Mouse (Mus musculus): ENCODE data around the gene Vps35l. TPM values are rescaled to one million over a fixed set of nuclear protein-coding genes. Genes with fewer than 3 reads are reported as not detected.

Vps35l gene
- polyA plus RNA-seq, 1 experiment, result 31.1 TPM

DNA sequence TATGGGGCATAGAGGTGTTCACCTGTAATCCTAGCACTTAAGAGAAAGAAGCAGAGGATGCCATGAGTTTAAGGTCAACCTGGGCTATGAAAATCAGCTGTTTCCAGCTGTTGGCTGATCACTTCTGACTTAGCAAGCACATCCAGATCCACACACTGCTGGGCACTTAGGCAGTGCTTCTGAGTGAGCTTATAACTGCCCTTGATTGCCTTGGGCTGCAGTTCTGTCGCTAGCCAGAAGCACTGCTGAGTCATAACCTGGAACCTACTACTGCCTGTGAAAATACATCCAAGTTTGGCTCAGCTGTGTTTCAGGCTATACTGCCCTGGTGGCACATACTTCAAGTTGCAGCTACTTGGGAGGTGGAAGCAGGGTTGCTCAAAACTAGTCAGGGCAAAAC is 101.8 kb downstream of the Vps35l start:
- TF ChIP-seq CTCF (IDR thresholded peaks at IDR 0.05; ENCODE audit: control insufficient read depth, insufficient read depth, low read length) (no peak), POLR2A (IDR thresholded peaks at IDR 0.05; ENCODE audit: borderline replicate concordance, control insufficient read depth, low read depth, low read length) (no peak)
- WGBS, result 38% methylated on average over 1 of the region's 1 CpGs

DNA sequence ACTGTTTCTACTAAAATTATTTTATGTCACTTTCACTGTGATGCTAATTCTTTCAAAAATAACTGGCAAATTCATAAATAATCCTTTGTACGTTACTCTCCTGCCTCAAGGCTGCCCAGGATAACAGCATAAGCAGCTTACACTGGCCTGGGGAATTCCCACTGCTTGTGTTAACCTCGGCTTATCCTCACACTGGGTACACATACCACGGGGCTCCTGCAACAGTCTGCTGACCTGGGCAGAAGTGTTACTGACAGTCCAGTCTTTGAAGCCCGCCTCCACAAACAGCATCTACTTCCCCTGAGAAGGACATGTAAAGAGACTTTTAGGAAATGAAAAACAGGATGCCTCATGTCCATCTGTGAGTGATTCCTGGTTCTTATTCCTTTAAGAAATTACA is 102.9 kb downstream of the Vps35l start:
- no peak overlapping the region for H3K4me3 ChIP-seq (replicated peaks; ENCODE audit: control insufficient read depth, low read depth, low read length)
- TF ChIP-seq CTCF (IDR thresholded peaks at IDR 0.05; ENCODE audit: control insufficient read depth, insufficient read depth, low read length) (no peak), POLR2A (IDR thresholded peaks at IDR 0.05; ENCODE audit: borderline replicate concordance, control insufficient read depth, low read depth, low read length) (no peak)
- no peak overlapping the region for H3K27ac ChIP-seq (ENCODE audit: control insufficient read depth, insufficient read depth, low read depth, low read length, poor library complexity)
- WGBS, result 59% methylated on average over 4 of the region's 4 CpGs
- no peaks in the 10 kb centered on the region for H3K4me1 ChIP-seq (ENCODE audit: control insufficient read depth, insufficient read depth, low read length)

More for the DNA sequence above, 101.8 kb downstream of the Vps35l start:
- no peak overlapping the region for H3K4me3 ChIP-seq (replicated peaks; ENCODE audit: control insufficient read depth, low read depth, low read length)
- no peak overlapping the region for H3K27ac ChIP-seq (ENCODE audit: control insufficient read depth, insufficient read depth, low read depth, low read length, poor library complexity)
- no peaks in the 10 kb centered on the region for H3K4me1 ChIP-seq (ENCODE audit: control insufficient read depth, insufficient read depth, low read length)

GRCm38 (mm10) chr7:118845141-118845540 is 105.1 kb downstream of the Vps35l start:
- Histone ChIP-seq H3K4me3 (replicated peaks; ENCODE audit: control insufficient read depth, low read depth, low read length) (no peak overlapping the region), H3K27ac (ENCODE audit: control insufficient read depth, insufficient read depth, low read depth, low read length, poor library complexity) (no peak overlapping the region), H3K4me1 (ENCODE audit: control insufficient read depth, insufficient read depth, low read length) (no peaks in the 10 kb centered on the region)
- WGBS, result 69% methylated on average over 5 of the region's 5 CpGs
- TF ChIP-seq POLR2A (IDR thresholded peaks at IDR 0.05; ENCODE audit: borderline replicate concordance, control insufficient read depth, low read depth, low read length) (no peak), CTCF (IDR thresholded peaks at IDR 0.05; ENCODE audit: control insufficient read depth, insufficient read depth, low read length) (no peak)

GRCm38 (mm10) chr7:118846329-118846728 is 106.3 kb downstream of the Vps35l start:
- no peak for TF ChIP-seq CTCF (IDR thresholded peaks at IDR 0.05; ENCODE audit: control insufficient read depth, insufficient read depth, low read length)
- Histone ChIP-seq H3K27ac (ENCODE audit: control insufficient read depth, insufficient read depth, low read depth, low read length, poor library complexity) (no peak overlapping the region), H3K4me1 (ENCODE audit: control insufficient read depth, insufficient read depth, low read length) (no peaks in the 10 kb centered on the region), H3K4me3 (replicated peaks; ENCODE audit: control insufficient read depth, low read depth, low read length) (no peak overlapping the region)
- 73% methylated on average over 4 of the region's 4 CpGs for WGBS

DNA sequence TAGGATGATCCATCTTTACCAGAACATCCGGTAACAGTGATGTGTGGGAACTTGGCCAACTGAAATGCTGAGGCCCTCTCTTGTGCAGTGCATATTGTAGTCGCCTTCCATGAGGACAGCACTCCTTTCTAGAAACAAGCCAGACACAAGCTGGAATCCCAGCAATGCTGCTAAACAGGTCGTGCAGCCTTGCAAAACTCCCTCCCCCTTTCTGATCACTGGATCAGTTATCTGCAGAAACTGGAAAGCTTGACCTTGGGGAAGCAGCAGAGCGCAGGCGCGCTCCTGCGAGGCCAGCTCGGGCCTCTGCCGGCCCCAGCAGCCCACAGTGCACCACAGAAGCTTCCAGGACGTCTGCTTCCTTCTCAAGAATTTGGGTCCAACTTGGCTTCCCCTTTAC is 108.8 kb downstream of the Vps35l start:
- no peak overlapping the region for H3K27ac ChIP-seq (ENCODE audit: control insufficient read depth, insufficient read depth, low read depth, low read length, poor library complexity)
- TF ChIP-seq CTCF (IDR thresholded peaks at IDR 0.05; ENCODE audit: control insufficient read depth, insufficient read depth, low read length) (no peak), POLR2A (IDR thresholded peaks at IDR 0.05; ENCODE audit: borderline replicate concordance, control insufficient read depth, low read depth, low read length) (no peak)
- no peak overlapping the region for H3K4me3 ChIP-seq (replicated peaks; ENCODE audit: control insufficient read depth, low read depth, low read length)
- WGBS, result 59% methylated on average over 10 of the region's 10 CpGs
- H3K4me1 ChIP-seq (ENCODE audit: control insufficient read depth, insufficient read depth, low read length), result no peaks in the 10 kb centered on the region

- TF ChIP-seq CTCF (IDR thresholded peaks at IDR 0.05; ENCODE audit: control insufficient read depth, insufficient read depth, low read length) (no peak), POLR2A (IDR thresholded peaks at IDR 0.05; ENCODE audit: borderline replicate concordance, control insufficient read depth, low read depth, low read length) (no peak)
- no peak overlapping the region for H3K27ac ChIP-seq (ENCODE audit: control insufficient read depth, insufficient read depth, low read depth, low read length, poor library complexity)
- peaks cover 2% of the 10 kb centered on the region; the same call in 1 of the 2 replicates for H3K4me1 ChIP-seq (ENCODE audit: control insufficient read depth, insufficient read depth, low read length)
- H3K4me3 ChIP-seq (replicated peaks; ENCODE audit: control insufficient read depth, low read depth, low read length), result no peak overlapping the region
- 67% methylated on average over 5 of the region's 5 CpGs for WGBS
These were observed 109.7 kb downstream of the Vps35l start for GRCm38 (mm10) chr7:118849543-118850250.

GRCm38 (mm10) chr7:118850676-118851290 is 110.8 kb downstream of the Vps35l start:
- Histone ChIP-seq H3K4me1 (ENCODE audit: control insufficient read depth, insufficient read depth, low read length) (peaks cover 2% of the 10 kb centered on the region; the same call in 1 of the 2 replicates), H3K4me3 (replicated peaks; ENCODE audit: control insufficient read depth, low read depth, low read length) (no peak overlapping the region), H3K27ac (ENCODE audit: control insufficient read depth, insufficient read depth, low read depth, low read length, poor library complexity) (no peak overlapping the region)
- TF ChIP-seq CTCF (IDR thresholded peaks at IDR 0.05; ENCODE audit: control insufficient read depth, insufficient read depth, low read length), result no peak
- no peak for TF ChIP-seq POLR2A (IDR thresholded peaks at IDR 0.05; ENCODE audit: borderline replicate concordance, control insufficient read depth, low read depth, low read length)
- 72% methylated on average over 9 of the region's 9 CpGs for WGBS

GRCm38 (mm10) chr7:118851571-118851970 is 111.5 kb downstream of the Vps35l start:
- TF ChIP-seq CTCF (IDR thresholded peaks at IDR 0.05; ENCODE audit: control insufficient read depth, insufficient read depth, low read length) (no peak), POLR2A (IDR thresholded peaks at IDR 0.05; ENCODE audit: borderline replicate concordance, control insufficient read depth, low read depth, low read length) (no peak)
- 12% methylated on average over 7 of the region's 7 CpGs for WGBS
- H3K27ac ChIP-seq (ENCODE audit: control insufficient read depth, insufficient read depth, low read depth, low read length, poor library complexity), result no peak overlapping the region
- peaks cover 2% of the 10 kb centered on the region; the same call in 1 of the 2 replicates for H3K4me1 ChIP-seq (ENCODE audit: control insufficient read depth, insufficient read depth, low read length)
- H3K4me3 ChIP-seq (replicated peaks; ENCODE audit: control insufficient read depth, low read depth, low read length), result no peak overlapping the region
